Mouse (Mus musculus) ovary, postnatal 36 days (tissue): ENCODE data around the gene Tgfbr2.
"Not testable (repeated sequence)": the region's sequence is repeated elsewhere in the genome, so short reads cannot be mapped to it uniquely, and the experiment has no call there.

ENCODE experiments used
- DNase-seq: peaks from one replicate; pipeline ENCODE4 v3.0.0; 2022; ENCODE audit warnings: low spot score, mixed read lengths

Gene Tgfbr2

GRCm38 (mm10) chr9:116071561-116071960, 103.6 kb downstream of the Tgfbr2 start:
- not testable (repeated sequence) for DNase-seq

GRCm38 (mm10) chr9:116064774-116065173, 110.4 kb downstream of the Tgfbr2 start:
- no peak for DNase-seq

GRCm38 (mm10) chr9:116060691-116061090, 114.5 kb downstream of the Tgfbr2 start:
- DNase-seq = no peak

- no peak for DNase-seq
Observed at GRCm38 (mm10) chr9:116059156-116059555, 116.0 kb downstream of the Tgfbr2 start.

GRCm38 (mm10) chr9:116058475-116058874, 116.7 kb downstream of the Tgfbr2 start:
- no peak for DNase-seq

GRCm38 (mm10) chr9:116053976-116054375, 121.2 kb downstream of the Tgfbr2 start:
- no peak for DNase-seq

- DNase-seq = no peak
Observed at GRCm38 (mm10) chr9:116049985-116050384, 125.2 kb downstream of the Tgfbr2 start.

- peak; percentile 78 for DNase-seq
Observed at GRCm38 (mm10) chr9:116041787-116042186, 133.4 kb downstream of the Tgfbr2 start.

GRCm38 (mm10) chr9:116041369-116041768, 133.8 kb downstream of the Tgfbr2 start:
- DNase-seq = no peak

- DNase-seq = not testable (repeated sequence)
Observed at GRCm38 (mm10) chr9:116040852-116041251, 134.3 kb downstream of the Tgfbr2 start.

GRCm38 (mm10) chr9:116039981-116040380, 135.2 kb downstream of the Tgfbr2 start:
- no peak for DNase-seq

- DNase-seq = no peak
Observed at GRCm38 (mm10) chr9:116038275-116038674, 136.9 kb downstream of the Tgfbr2 start.
